Mouse (Mus musculus) frontal cortex, postnatal 36 days (tissue): ENCODE data around the gene Apol9b.
A peak's percentile ranks its signal among the peaks of the same experiment; 100 is the strongest.

ENCODE experiments used
- DNase-seq, 2 experiments: peaks; one replicate each; pipeline ENCODE4 v3.0.0; 2022; ENCODE audit warnings: low spot score in 2 of 2

The Apol9b gene

DNA sequence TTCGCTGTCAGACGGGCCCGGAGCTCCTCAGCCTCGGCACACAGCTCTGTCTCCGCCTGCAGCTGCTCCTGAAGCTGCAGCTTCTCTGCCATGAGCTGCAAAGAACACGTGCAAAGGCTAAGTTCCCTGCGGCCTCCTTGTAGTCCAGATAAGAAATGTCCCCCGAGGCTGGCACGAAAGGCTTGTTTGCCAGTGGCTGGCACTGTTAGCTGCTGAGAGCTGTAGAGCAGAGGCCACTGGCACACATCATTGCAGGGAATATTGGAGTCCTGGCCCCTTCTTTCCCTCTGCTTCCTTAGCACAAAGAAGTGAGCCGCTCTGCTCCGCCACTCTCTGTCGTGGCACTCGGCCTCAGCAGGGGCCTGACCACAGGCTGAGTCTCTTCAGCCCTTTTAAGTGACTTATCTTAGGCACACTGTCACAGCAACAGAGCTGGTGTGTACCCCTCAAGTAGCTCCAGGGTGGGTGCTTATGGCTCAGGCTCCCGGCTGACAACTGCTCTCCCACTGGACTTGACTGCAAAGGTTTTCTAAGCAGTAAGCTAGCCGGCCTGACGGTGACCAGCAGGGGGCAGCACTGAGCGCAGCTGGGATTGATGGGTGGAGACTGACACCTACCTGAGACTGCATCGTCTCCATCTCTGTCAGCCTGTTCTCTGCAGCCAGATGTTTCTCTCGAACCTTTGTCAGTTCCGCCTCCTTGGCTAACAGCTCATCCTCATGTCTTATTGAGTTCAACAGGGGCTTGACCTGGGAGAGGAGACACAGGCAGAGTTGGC is 46.5 kb downstream of the Apol9b start:
- peak; percentile 69 to 78 for DNase-seq

DNA sequence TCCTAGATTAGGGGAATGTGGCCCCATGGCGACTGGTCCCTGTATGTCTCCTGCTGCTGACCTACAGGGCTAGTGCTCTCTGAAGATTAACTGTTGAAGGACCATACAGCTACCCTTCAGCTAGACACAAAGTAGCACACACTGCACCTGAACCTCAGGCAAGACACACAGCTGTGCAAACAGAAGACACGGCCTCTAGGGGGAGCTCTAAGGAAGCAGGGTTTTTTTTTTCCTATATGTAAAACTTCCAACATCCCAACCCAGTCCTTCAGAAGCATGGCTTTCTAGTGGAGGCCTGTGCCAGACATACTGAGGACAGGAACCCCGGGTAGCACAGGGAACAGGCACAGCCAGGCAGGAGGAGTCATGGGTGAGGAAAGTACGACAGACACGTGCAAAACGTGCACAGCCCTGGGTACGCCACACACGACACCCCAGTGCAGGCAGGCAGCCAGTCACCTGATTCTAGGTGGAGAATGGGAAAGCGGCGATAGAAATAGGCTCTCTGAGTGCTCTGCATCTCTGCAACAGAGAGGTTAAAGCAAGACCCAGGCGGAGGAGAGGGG is 53.7 kb downstream of the Apol9b start:
- peak in 1 of 2 experiments; percentile 53 for DNase-seq

DNA sequence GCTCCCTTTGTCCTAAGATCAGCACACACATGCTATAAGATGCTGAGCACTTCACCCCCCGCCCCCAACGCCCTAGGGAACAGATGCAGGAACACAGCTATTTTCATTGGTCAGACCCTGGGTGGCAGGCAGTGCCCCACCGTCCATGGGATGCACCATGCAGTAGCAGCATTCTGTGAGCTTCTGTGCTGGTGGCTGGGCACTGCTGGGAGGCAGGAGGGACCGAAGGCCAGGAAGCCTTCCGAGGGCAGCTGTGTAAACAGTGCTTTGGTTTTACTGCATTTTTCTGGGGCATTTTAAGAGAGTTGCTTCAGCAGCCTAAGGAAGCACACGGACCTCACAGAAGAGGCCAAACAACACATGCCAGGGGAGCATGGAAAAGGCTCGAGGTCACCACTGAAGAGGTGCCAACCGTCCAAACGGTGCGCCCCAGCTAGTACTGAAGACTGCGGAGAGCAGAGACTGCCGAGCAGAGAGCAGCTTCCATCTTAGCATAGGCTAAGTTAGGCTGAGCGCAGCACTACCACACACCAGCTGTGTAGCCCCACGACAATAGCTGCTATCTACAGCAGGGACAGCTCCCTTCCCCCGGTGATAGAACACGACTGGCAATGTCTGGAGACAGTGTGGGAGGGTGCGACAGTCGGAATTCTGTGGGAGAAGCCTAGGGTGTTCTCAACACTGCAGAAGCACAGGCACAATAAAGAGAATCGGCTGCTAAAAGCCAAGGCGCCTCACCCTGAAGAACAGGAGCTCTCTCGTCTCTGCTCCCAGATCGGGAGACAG is 55.4 kb downstream of the Apol9b start:
- DNase-seq = peak; percentile 71 to 86

DNA sequence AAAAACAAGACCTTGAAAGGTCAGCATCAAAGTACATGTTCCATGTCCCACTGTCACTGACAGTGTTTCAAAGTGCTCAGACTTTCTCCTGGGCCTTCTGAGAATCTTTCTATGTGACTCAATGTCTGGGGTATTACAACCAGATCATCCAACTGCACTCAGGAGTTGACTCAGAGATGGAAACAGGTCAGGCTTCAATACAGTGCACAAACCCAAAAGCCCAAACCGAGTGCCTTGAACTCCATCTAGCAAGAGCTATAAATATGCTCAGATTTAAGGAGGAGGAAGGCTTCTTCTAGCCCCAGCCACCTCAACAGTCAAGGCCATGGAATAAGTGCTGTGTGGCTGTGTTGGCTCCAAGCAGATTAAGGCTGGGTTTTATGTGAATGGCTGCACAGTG is 57.0 kb downstream of the Apol9b start:
- DNase-seq = no peak
